Mouse (Mus musculus): ENCODE data around the gene Donson. TPM values are rescaled to one million over a fixed set of nuclear protein-coding genes. Genes with fewer than 3 reads are reported as not detected.
A peak's percentile ranks its signal among the peaks of the same experiment; 100 is the strongest.

Donson gene
- total RNA-seq, 4 experiments from 2014 or later = 20.7 to 25.7 (median 22.6) TPM

- DNase-seq (ENCODE audit: low spot score in 2 of 2) = no peak
Measured at GRCm38 (mm10) chr16:91689791-91690190, 1.2 kb upstream of the Donson start.

- DNase-seq (ENCODE audit: low spot score in 2 of 2) = no peak
Measured at GRCm38 (mm10) chr16:91688023-91688618, 449 bp downstream of the Donson start.

GRCm38 (mm10) chr16:91686369-91686768 is 2.2 kb downstream of the Donson start:
- DNase-seq (ENCODE audit: low spot score in 2 of 2) = no peak

GRCm38 (mm10) chr16:91685526-91685925 is 3.0 kb downstream of the Donson start:
- DNase-seq (ENCODE audit: low spot score in 2 of 2) = no peak

GRCm38 (mm10) chr16:91680656-91681055 is 7.9 kb downstream of the Donson start:
- DNase-seq (ENCODE audit: low spot score in 2 of 2) = no peak

GRCm38 (mm10) chr16:91678147-91678911 is 10.2 kb downstream of the Donson start:
- no peak for DNase-seq (ENCODE audit: low spot score in 2 of 2)

GRCm38 (mm10) chr16:91674500-91674899 is 14.1 kb downstream of the Donson start:
- DNase-seq (ENCODE audit: low spot score in 2 of 2) = no peak

GRCm38 (mm10) chr16:91663795-91664194 is 24.8 kb downstream of the Donson start:
- no peak for DNase-seq (ENCODE audit: low spot score in 2 of 2)

- no peak for DNase-seq (ENCODE audit: low spot score in 2 of 2)
Measured at GRCm38 (mm10) chr16:91662336-91662735, 26.2 kb downstream of the Donson start.

GRCm38 (mm10) chr16:91661397-91661796 is 27.2 kb downstream of the Donson start:
- DNase-seq (ENCODE audit: low spot score in 2 of 2) = no peak

- DNase-seq (ENCODE audit: low spot score in 2 of 2) = no peak
Measured at GRCm38 (mm10) chr16:91659798-91660197, 28.8 kb downstream of the Donson start.

GRCm38 (mm10) chr16:91658471-91658870 is 30.1 kb downstream of the Donson start:
- no peak for DNase-seq (ENCODE audit: low spot score in 2 of 2)

- no peak for DNase-seq (ENCODE audit: low spot score in 2 of 2)
Measured at GRCm38 (mm10) chr16:91657285-91657684, 31.3 kb downstream of the Donson start.

- no peak for DNase-seq (ENCODE audit: low spot score in 2 of 2)
Measured at GRCm38 (mm10) chr16:91655285-91655684, 33.3 kb downstream of the Donson start.

- DNase-seq (ENCODE audit: low spot score in 2 of 2) = no peak
Measured at GRCm38 (mm10) chr16:91652191-91652590, 36.4 kb downstream of the Donson start.

GRCm38 (mm10) chr16:91649781-91650180 is 38.8 kb downstream of the Donson start:
- no peak for DNase-seq (ENCODE audit: low spot score in 2 of 2)

- DNase-seq (ENCODE audit: low spot score in 2 of 2) = no peak
Measured at GRCm38 (mm10) chr16:91649246-91649645, 39.3 kb downstream of the Donson start.

GRCm38 (mm10) chr16:91648220-91648550 is 40.4 kb downstream of the Donson start:
- DNase-seq (ENCODE audit: low spot score in 2 of 2) = peak; percentile 45 to 63

- DNase-seq (ENCODE audit: low spot score in 2 of 2) = peak; percentile 97
Measured at GRCm38 (mm10) chr16:91647461-91648219, 40.9 kb downstream of the Donson start, which contains the start of gene Son. Son (plus strand) TSS chr16:91647506.

- DNase-seq (ENCODE audit: low spot score in 2 of 2) = peak; percentile 89 to 90
Measured at GRCm38 (mm10) chr16:91646681-91647419, 41.7 kb downstream of the Donson start, which contains the start of gene Gart. Gart (minus strand) TSS chr16:91646952.

GRCm38 (mm10) chr16:91645995-91646602 is 42.5 kb downstream of the Donson start:
- DNase-seq (ENCODE audit: low spot score in 2 of 2) = no peak

Measured in layer of hippocampus, adult 8-10 months (tissue).